In genomic region chr19:47455001-47455755, GRCm38 (mm10) we compare ENCODE assay signal across 1 mouse cellular context.
TF ChIP-seq lines count a peak whose summit lies in the region.

No protein-coding gene starts in this region.

TF ChIP-seq in CH12.LX, 34 proteins besides CTCF, POLR2A, EP300 and RAD21 (continued from another document):
- TF ChIP-seq BHLHE40 (IDR thresholded peaks at IDR 0.05; ENCODE audit: low read depth, low read length): no peak
TF ChIP-seq in CH12.LX: peak in this region for 0.
